Mouse (Mus musculus) mature B cell (primary cell): ENCODE data around the gene Ldb3.

ENCODE experiments used
- in situ Hi-C: fragments of 300-500 bp; cut with MboI; formaldehyde crosslinking; loops from 2 replicates; pipeline ENCODE4 v1.14.3; 2019

The Ldb3 gene

GRCm38 (mm10) chr14:34590743-34591675, 2.5 kb upstream of the Ldb3 start:
- in situ Hi-C loops: no loop called here

- in situ Hi-C loops: no loop called here
These were observed 1.6 kb upstream of the Ldb3 start for GRCm38 (mm10) chr14:34590017-34590570.

DNA sequence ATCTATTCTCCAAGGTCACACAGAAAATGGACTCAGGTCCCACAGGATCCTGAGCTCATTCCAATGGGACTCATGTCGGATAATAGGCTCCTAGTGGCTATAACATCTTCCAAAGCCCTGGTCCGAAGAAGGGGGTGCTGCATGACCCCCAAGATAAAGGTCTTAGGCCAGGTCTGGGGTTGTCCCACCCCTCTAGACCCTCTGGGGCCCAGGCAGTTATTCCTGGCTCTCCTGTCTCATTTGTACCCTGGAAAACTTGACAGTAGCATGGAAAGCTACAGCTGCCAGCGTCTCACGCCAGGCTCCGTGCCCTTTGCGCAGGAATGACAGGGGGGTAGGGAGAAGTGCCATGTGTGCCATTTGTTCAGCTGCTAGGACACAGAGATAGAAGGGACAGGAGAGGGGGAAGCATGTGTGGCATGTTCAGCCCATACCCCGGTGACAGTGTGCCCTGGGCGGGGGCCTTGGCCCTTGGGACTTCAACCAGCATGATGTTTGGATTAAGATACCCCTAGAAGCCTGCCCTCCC, 767 bp upstream of the Ldb3 start:
- in situ Hi-C loops: no loop called here

- in situ Hi-C loops: no loop called here
These were observed 477 bp downstream of the Ldb3 start for GRCm38 (mm10) chr14:34588005-34588404.

DNA sequence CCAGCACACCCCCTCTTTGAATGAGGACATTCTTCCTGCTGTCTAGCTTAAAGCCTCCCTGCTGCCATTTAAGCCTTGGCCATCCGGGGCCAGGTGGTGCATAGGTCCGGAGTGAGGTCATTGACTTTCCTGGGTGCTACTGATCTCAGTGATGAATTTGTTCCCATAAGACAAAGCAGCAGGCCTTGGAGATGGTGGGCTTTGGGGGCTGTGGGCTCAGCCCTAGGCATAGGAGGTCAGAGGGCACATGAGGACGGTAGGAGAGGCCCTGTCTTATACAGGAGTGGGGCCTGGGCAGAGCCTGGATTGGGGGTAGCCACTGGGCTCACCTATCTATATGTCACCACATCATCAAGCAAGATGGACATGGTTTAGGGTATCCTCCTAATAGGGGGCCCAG, 1.6 kb downstream of the Ldb3 start:
- in situ Hi-C loops: no loop called here

GRCm38 (mm10) chr14:34585358-34586105, 3.0 kb downstream of the Ldb3 start:
- in situ Hi-C loops: no loop called here

DNA sequence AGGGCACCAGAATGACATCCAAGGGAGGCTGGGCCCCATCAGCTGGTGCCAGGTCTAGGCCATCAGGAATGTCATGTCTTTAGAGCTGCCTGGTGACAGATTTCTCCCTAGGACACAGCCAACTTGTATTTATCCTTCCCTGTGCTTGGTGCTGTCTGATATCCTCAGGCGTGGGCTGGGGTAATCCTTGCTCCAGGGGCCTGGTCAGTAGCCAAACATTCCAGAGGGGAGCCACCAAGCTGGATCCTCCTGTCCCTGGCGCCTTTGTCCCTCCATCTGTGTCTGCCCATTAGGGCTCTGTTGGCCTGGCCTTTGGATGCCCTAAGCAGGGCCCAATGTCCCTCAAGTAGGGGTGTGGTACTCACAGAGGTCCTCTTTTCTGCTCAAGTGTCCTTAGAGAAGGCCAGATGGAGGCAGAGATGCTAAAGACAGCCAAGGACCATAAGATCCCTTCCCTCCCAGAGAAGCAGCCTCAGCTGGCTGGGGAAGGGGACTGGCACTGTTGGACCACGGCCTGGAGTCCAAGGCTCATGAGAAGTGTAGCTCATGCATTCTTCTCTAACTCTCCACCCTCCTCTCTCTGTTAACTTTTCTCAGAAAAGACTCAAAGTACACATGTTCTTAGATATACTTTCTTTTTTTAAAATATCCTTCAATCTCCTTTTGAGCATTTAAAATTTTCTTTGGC, 5.6 kb downstream of the Ldb3 start:
- in situ Hi-C loops: no loop called here

- in situ Hi-C loops: no loop called here
These were observed 11.6 kb downstream of the Ldb3 start for GRCm38 (mm10) chr14:34576858-34577257.

DNA sequence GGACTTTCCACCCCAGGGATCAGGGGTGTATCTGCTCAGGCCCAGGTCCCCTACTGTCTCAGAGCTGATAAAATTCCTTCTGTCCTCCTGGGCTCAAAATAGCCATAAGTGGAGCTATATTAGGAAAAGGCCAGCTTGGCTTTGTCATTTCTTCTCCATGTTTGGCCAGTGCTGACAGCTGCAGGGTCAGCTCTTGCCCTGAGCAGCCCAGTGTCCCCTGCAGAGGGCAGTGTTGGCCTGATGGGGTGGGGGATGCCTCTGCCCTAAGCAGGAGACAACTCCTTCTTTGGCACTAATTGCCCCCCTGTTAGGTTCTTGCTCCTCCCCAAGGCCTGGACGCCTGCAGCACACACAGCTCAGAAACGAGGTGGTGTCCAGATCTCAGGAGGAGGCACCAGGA, 14.4 kb downstream of the Ldb3 start:
- in situ Hi-C loops: no loop called here

GRCm38 (mm10) chr14:34573348-34573913, 15.1 kb downstream of the Ldb3 start:
- in situ Hi-C loops: no loop called here

- in situ Hi-C loops: no loop called here
These were observed 16.7 kb downstream of the Ldb3 start for GRCm38 (mm10) chr14:34571610-34572387.

GRCm38 (mm10) chr14:34570903-34571302, 17.6 kb downstream of the Ldb3 start:
- in situ Hi-C loops: no loop called here

GRCm38 (mm10) chr14:34570294-34570693, 18.2 kb downstream of the Ldb3 start:
- in situ Hi-C loops: no loop called here

DNA sequence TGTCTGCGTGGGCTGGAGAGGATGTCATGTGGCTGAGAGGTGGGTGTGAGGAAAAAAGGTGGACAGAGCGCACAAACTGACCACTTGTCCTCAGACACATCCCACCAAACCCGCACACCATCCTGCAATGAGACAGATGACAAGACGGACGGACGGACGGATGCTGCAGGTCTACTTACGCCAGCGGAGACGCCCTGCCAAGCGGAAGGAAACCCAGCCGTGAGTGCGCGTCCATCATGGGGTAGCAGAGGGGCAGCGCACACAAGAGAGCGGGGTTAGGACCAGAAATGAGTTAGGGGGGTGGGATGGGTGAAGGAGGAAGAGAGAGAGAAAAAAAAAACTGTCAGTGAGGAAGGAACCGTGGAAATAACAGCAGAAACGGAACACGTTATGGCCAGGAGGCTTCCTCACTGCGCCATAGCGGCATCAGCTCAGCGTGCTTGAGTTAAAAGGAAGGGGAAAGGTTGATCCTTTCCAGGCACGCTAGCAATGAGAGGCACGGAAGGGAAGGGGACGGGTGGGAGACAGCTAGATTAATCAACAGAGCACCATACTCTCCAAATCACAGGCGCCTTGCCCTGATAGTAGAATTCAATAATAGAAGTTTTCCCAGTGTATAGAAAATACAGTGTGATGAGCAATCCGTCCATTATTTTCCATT, 18.8 kb downstream of the Ldb3 start:
- in situ Hi-C loops: no loop called here

DNA sequence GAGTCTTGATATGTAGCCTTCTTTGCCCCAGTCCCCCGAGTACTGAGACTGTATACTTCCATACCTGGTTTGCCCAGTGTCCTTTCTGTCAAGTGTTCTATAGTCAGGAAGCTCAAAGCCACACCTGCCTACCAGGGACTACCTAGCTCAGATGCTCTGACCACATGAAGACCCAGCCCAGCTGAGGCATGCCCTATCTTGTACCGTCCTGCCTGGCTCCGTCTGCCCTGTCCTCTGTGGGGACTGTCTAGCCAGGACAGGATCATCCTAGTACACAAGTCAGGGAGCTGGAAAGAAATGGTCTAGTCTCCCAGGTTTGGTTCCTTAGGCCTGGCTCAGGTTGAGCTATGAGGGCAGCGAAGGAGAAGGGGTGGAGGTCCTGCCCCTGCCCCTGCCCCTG, 19.9 kb downstream of the Ldb3 start:
- in situ Hi-C loops: no loop called here

DNA sequence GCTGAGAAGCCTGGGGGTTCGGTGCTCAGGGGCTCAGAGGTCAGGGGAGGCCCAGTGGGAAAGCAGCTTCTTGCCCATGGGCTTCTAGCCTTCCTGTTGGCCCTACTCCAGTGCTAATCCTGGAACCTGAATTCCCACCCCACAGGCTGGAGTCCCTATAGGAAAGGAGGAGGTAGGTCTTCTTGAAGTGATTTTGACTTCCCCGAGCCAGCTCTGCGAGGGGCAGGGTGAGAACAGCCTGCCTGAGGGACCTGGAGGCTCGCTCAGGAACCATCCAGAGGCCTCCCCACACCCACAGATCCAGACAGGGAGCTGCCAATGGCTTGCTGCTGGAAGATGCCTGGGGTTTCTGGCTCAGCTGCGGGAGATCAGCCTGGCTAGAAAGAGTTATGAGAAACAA, 20.8 kb downstream of the Ldb3 start:
- in situ Hi-C loops: no loop called here

GRCm38 (mm10) chr14:34566530-34566929, 22.0 kb downstream of the Ldb3 start:
- in situ Hi-C loops: no loop called here

DNA sequence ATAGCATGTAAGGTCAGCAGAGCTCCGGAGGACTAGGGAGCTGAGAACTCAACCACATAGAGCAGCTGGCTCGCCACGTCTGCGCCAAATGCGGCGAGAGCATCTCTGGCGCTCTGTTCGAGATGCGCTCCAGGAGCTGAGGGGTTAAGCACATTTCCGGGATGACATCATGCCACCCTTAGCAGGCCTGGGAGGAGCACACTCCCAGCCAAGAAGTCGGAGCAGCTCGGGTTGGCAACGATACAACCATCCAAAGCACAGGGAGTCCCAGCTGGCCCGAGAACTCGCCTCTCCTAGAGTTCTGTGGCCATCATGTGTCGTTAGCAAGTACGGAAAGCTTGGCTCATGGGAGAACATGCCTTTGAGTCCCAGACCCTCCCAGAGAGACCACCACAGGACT, 22.8 kb downstream of the Ldb3 start:
- in situ Hi-C loops: no loop called here

DNA sequence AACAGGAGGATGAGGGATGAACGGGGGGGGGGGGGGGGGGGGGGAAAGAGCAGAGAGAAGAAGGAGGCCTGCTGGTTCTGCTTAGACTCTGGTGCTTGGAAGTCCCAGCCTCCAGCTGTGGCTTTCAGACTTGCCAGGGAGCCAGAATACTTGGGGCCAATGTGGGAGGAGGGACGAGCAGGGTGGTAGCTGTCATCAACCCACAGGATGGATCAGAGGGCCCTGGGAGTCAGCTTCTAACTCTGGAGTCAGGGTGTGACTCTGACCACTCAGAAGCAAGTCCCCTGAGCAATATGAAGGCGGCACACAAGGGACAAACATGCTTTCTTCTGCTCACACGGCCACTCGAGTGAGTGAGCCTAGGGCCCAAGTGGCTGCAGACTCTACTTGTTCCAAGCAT, 23.8 kb downstream of the Ldb3 start:
- in situ Hi-C loops: no loop called here

- in situ Hi-C loops: no loop called here
These were observed 26.1 kb downstream of the Ldb3 start for GRCm38 (mm10) chr14:34562393-34562792.
